Mouse (Mus musculus) limb, embryonic 10.5 days (tissue): ENCODE measurements around the gene Cdk19. TPM values are rescaled to one million over a fixed set of nuclear protein-coding genes. Genes with fewer than 3 reads are reported as not detected.
A peak's percentile ranks its signal among the peaks of the same experiment; 100 is the strongest.

Experiments used
- DNase-seq: peaks from one replicate; pipeline ENCODE4 v3.0.0-alpha.2; 2017; ENCODE audit warnings: low spot score
- H3K27ac ChIP-seq: fragments of 300-500 bp; sonication (generic); 2 replicates; pipeline ENCODE4 v1.5.1; 2016; ENCODE audit warnings: mild to moderate bottlenecking
- H3K27me3 ChIP-seq: fragments of 300-500 bp; sonication (generic); 2 replicates; pipeline ENCODE4 v1.6.1; 2016; ENCODE audit warnings: low read depth, mild to moderate bottlenecking; ENCODE audit not compliant: poor library complexity, severe bottlenecking
- H3K36me3 ChIP-seq: fragments of 300-500 bp; sonication (generic); 2 replicates; pipeline ENCODE4 v1.6.1; 2016; ENCODE audit warnings: mild to moderate bottlenecking, moderate library complexity
- H3K4me1 ChIP-seq: fragments of 300-500 bp; sonication (generic); 2 replicates; pipeline ENCODE4 v1.6.1; 2016
- H3K4me3 ChIP-seq: fragments of 300-500 bp; sonication (generic); 2 replicates; pipeline ENCODE4 v1.5.1; 2016; ENCODE audit warnings: mild to moderate bottlenecking, moderate library complexity
- H3K9me3 ChIP-seq: fragments of 300-500 bp; sonication (generic); replicated peaks from 2 replicates; pipeline ENCODE4 v1.6.1; 2016; ENCODE audit warnings: mild to moderate bottlenecking
- WGBS: fragments of 180-500 bp; shearing (Covaris S2); methylation state at CpG from one replicate; pipeline ENCODE4 v1.1.7; 2016; 5-methylcytosine and 5-hydroxymethylcytosine counted together
- polyA plus RNA-seq: library from polyadenylated mRNA; unstranded; fragments of >200 nt; fragmentation: Nextera tagmentation; extraction: Ambion mirVana; gene quantifications from 2 replicates; pipeline ENCODE4 v1.2.1, GENCODE M21; 2016

The Cdk19 gene
- polyA plus RNA-seq, 1 experiment from 2014 or later = 9.0 TPM

- no peaks in the 10 kb centered on the region for H3K36me3 ChIP-seq
- DNase-seq = no peak
- H3K4me1 ChIP-seq = no peaks in the 10 kb centered on the region
- no peak overlapping the region for H3K27ac ChIP-seq
- no peaks in the 10 kb centered on the region; the same call in 1 of the 2 replicates for H3K9me3 ChIP-seq
- H3K4me3 ChIP-seq = no peak overlapping the region
- 81% methylated on average over 9 of the region's 9 CpGs for WGBS
- no peaks in the 10 kb centered on the region for H3K27me3 ChIP-seq
Observed at GRCm38 (mm10) chr10:40328004-40328551, 11.3 kb upstream of the Cdk19 start.

DNA sequence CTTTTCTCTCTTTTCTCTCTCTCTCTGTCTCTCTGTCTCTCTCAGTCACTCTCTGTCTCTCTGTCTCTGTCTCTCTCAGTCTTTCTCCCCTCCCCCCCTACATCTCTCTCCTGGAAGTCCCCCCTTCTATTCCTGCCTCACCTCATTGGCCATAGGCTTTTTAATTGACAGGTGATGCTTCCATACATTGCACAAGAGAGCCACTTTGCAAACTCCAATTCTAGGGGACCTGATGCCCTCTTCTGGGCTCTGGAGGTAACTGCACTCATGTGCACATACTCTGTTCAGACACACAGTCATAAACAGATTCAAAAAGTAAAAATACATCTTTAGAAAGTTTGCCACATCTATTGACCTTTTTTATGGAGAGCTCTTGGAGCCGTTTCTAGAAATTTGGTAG, 9.1 kb upstream of the Cdk19 start:
- Histone ChIP-seq H3K9me3 (no peaks in the 10 kb centered on the region; the same call in 1 of the 2 replicates), H3K36me3 (no peaks in the 10 kb centered on the region), H3K27me3 (no peaks in the 10 kb centered on the region), H3K4me3 (no peak overlapping the region), H3K4me1 (no peaks in the 10 kb centered on the region), H3K27ac (no peak overlapping the region)
- 85% methylated on average over 1 of the region's 1 CpGs for WGBS
- DNase-seq = no peak

GRCm38 (mm10) chr10:40332864-40333263, 6.5 kb upstream of the Cdk19 start:
- no peak for DNase-seq
- Histone ChIP-seq H3K27ac (no peak overlapping the region), H3K9me3 (no peaks in the 10 kb centered on the region; the same call in 1 of the 2 replicates), H3K27me3 (no peaks in the 10 kb centered on the region), H3K4me1 (no peaks in the 10 kb centered on the region), H3K4me3 (no peak overlapping the region), H3K36me3 (no peaks in the 10 kb centered on the region)
- WGBS = 90% methylated on average over 6 of the region's 6 CpGs

DNA sequence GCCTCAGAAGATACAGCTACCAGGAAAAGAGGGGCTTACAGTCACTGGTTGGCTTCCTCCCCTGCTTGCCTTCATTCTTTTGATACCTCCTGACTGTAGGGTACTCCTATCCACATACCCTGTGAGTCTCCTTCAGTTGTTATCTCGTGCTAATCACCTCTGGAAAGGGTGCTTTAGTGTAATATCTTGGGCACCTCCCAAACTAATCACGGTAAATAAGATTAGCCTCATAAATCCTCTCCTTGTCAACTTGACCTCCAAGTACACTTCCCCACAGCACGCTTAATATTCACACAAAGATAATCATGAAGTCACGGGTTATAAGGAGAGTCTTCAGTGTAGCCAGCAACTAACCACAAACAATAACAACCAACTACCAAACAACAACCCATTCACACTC, 2.7 kb downstream of the Cdk19 start:
- DNase-seq = no peak
- Histone ChIP-seq H3K27ac (no peak overlapping the region), H3K27me3 (no peaks in the 10 kb centered on the region), H3K9me3 (no peaks in the 10 kb centered on the region), H3K4me1 (peaks cover 13% of the 10 kb centered on the region), H3K36me3 (no peaks in the 10 kb centered on the region), H3K4me3 (no peak overlapping the region)
- 82% methylated on average over 4 of the region's 4 CpGs for WGBS

- WGBS = 83% methylated on average over 3 of the region's 3 CpGs
- no peak for DNase-seq
- H3K9me3 ChIP-seq = no peaks in the 10 kb centered on the region
- H3K4me3 ChIP-seq = no peak overlapping the region
- no peaks in the 10 kb centered on the region for H3K36me3 ChIP-seq
- H3K4me1 ChIP-seq = peaks cover 18% of the 10 kb centered on the region
- H3K27ac ChIP-seq = no peak overlapping the region
- H3K27me3 ChIP-seq = no peaks in the 10 kb centered on the region
Observed at GRCm38 (mm10) chr10:40346776-40347403, 7.5 kb downstream of the Cdk19 start.

DNA sequence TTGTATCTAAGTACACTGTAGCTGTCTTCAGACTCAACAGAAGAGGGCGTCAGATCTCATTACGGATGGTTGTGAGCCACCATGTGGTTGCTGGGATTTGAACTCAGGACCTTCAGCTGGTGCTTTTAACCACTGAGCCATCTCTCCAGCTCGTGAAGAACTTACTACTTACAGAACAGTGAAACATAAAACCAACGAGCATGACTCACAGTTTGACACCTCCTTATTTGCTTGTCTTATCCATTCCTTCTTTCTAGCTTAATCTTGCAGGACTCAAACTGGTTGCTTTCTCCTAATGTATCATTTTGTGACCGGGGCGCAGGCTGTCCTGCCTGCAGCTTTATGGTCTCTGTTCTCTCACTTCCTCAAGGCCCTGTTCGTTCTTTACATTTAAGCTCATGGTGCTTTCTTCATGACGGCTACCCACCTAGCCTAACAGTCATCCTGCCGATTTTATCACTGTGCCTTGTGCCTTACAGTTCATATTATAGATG, 8.1 kb downstream of the Cdk19 start:
- Histone ChIP-seq H3K27ac (peak overlapping the region; percentile 96), H3K27me3 (no peaks in the 10 kb centered on the region), H3K9me3 (no peaks in the 10 kb centered on the region), H3K4me3 (peak overlapping the region; percentile 94), H3K4me1 (peaks cover 18% of the 10 kb centered on the region), H3K36me3 (no peaks in the 10 kb centered on the region)
- DNase-seq = no peak
- 74% methylated on average over 9 of the region's 9 CpGs for WGBS

DNA sequence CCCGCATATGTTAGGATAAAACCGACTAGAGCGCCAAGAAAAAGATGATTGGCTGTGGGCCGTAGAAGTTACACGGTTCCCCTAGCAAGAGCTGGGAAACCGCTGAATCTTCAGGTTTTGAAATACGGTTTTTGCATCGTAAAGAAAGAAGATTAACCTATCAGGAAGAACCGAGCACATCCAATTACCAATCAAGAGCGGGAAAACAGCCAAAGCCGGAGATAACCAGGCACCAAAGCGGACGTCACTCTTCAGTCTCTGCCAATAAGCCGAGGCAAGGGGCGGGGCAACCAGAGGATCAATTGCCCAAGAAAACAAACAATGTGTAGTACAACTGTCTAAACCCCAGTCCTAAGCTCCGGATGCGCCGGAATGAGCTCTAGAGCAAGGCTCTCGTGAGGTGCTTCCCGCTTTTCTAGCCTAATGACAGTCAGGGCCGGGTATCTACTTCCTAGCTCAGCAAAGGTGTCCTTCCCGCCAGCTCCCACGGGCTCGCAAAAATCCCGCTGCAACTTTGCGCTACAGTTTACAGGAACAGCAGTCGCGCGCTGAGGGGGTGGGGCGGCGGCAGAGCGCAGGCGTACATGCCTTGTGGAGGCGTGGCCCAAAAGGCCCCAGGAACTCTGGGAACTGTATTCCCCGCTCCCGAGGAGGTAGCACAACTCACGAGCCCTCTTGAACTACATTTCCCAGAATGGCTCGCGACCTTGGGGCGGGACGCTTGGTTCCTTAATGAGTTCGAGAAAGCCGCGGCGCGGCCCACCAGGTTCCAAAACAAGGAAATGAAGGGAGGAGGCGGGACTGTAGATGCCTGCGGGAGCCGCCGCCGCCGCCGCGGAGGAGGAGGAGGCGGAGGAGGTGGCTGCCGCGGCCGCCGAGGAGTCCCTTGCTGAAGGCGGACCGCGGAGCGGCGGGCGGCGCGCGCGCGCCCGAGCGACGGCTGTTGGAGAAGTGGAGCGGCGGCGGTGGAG, 9.5 kb downstream of the Cdk19 start:
- Histone ChIP-seq H3K4me1 (peaks cover 18% of the 10 kb centered on the region), H3K4me3 (peak overlapping the region; percentile 94), H3K9me3 (no peaks in the 10 kb centered on the region), H3K27ac (peak overlapping the region; percentile 96), H3K36me3 (no peaks in the 10 kb centered on the region), H3K27me3 (no peaks in the 10 kb centered on the region)
- peak; percentile 94 for DNase-seq
- under 1% methylated on average over 76 of the region's 76 CpGs for WGBS

GRCm38 (mm10) chr10:40349631-40350177, 10.3 kb downstream of the Cdk19 start:
- Histone ChIP-seq H3K9me3 (no peaks in the 10 kb centered on the region), H3K4me1 (peaks cover 18% of the 10 kb centered on the region), H3K36me3 (no peaks in the 10 kb centered on the region), H3K4me3 (peak overlapping the region; percentile 94), H3K27me3 (no peaks in the 10 kb centered on the region), H3K27ac (peak overlapping the region; percentile 96)
- under 1% methylated on average over 60 of the region's 62 CpGs for WGBS
- DNase-seq = peak; percentile 81

- peak overlapping the region; percentile 96; the same call in 1 of the 2 replicates for H3K27ac ChIP-seq
Observed at GRCm38 (mm10) chr10:40350245-40350932, 11.0 kb downstream of the Cdk19 start.

GRCm38 (mm10) chr10:40351156-40351555, 11.8 kb downstream of the Cdk19 start:
- 0 out of 2 replicates have a peak overlapping the region, but pooled peaks have one; percentile 94 for H3K4me3 ChIP-seq
- H3K27me3 ChIP-seq = no peaks in the 10 kb centered on the region
- H3K36me3 ChIP-seq = no peaks in the 10 kb centered on the region
- H3K27ac ChIP-seq = no peak overlapping the region
- DNase-seq = no peak
- H3K9me3 ChIP-seq = no peaks in the 10 kb centered on the region
- H3K4me1 ChIP-seq = peaks cover 18% of the 10 kb centered on the region
- 86% methylated on average over 4 of the region's 4 CpGs for WGBS

More at GRCm38 (mm10) chr10:40350245-40350932, 11.0 kb downstream of the Cdk19 start:
- H3K9me3 ChIP-seq = no peaks in the 10 kb centered on the region
- H3K27me3 ChIP-seq = no peaks in the 10 kb centered on the region
- no peaks in the 10 kb centered on the region for H3K36me3 ChIP-seq
- 56% methylated on average over 12 of the region's 12 CpGs for WGBS
- H3K4me3 ChIP-seq = peak overlapping the region; percentile 94
- peaks cover 18% of the 10 kb centered on the region for H3K4me1 ChIP-seq
- no peak for DNase-seq

DNA sequence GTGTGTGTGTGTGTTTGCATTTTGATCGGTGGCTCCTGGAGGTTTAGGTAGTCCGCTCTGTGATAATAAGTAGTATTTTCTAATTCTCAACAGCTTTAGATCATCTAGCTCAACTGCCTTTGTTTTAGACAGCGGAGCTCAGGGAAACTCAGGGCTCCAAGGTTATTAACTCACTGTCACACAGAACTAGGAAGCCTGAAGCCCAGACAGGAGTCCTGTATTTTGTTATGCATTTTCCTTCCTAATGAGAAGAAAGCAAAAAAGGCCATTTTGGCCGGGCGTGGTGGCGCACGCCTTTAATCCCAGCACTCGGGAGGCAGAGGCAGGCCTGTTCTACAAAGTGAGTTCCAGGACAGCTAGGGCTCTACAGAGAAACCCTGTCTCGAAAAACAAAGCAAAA, 14.7 kb downstream of the Cdk19 start:
- Histone ChIP-seq H3K27ac (no peak overlapping the region), H3K4me1 (peaks cover 13% of the 10 kb centered on the region), H3K9me3 (no peaks in the 10 kb centered on the region), H3K36me3 (no peaks in the 10 kb centered on the region), H3K4me3 (no peak overlapping the region), H3K27me3 (no peaks in the 10 kb centered on the region)
- DNase-seq = no peak
- WGBS = 91% methylated on average over 9 of the region's 9 CpGs

GRCm38 (mm10) chr10:40354556-40354955, 15.2 kb downstream of the Cdk19 start:
- 85% methylated on average over 1 of the region's 1 CpGs for WGBS
- Histone ChIP-seq H3K4me1 (peaks cover 13% of the 10 kb centered on the region), H3K36me3 (no peaks in the 10 kb centered on the region), H3K4me3 (no peak overlapping the region), H3K27me3 (no peaks in the 10 kb centered on the region), H3K27ac (no peak overlapping the region), H3K9me3 (no peaks in the 10 kb centered on the region)
- no peak for DNase-seq
